Mouse (Mus musculus): ENCODE results near the gene Extl1. TPM values are rescaled to one million over a fixed set of nuclear protein-coding genes. Genes with fewer than 3 reads are reported as not detected.

Gene Extl1
- total RNA-seq, 2 experiments from 2014 or later: 44.7 to 46.5 TPM

DNA sequence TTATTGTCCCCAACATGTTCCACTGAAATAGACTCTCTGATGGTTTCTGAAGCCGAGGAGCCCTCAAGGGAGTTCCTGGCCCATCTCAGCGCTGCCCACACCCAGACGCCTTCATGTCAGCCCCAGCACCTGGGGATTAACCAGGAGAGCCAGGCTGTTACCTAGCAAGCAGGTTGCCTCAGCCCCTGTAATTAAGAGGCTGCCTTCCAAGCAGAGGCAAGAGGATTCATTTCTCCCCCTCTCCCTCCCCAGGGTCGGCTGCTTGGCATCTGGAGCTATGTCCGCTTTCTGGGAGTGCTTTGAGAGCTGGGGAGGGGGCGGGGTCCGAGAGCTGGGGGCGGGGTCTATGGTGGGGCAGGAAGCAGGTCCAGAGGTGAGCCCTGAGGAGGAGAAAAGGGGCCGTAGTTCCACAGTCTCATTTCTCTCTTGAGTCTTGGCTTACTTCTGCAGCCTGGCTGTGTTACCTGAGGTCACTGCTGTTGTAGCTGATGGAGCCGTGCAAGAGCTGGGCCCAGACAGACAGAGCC is 5.5 kb downstream of the Extl1 start:
- H3K4me3 ChIP-seq: no peak overlapping the region
- H3K27ac ChIP-seq: no peak overlapping the region
- no peak for TF ChIP-seq CTCF (conservative IDR thresholded peaks at IDR 0.05)
- DNase-seq (ENCODE audit: low spot score in 2 of 2): no peak

DNA sequence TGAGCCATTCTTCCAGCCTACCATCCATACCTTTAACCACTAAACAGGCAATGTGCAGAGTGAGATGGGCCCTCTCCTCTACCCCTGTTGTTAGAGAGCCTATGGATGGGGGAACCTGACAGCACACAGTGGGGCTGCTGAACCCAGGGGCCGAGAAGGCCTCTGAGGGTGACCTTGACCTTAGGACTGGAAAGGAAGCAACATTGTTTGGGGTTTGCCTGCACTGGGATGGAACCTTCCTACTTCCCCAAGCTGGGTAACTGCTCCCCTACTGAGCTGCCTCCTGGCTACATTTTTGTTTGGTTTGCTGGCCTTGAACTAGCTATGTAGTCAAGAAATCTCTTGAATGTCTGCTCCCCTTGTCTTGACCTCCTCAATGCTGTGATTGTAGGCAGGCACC is 9.3 kb downstream of the Extl1 start:
- DNase-seq (ENCODE audit: low spot score in 2 of 2): no peak
- TF ChIP-seq CTCF (conservative IDR thresholded peaks at IDR 0.05): no peak
- Histone ChIP-seq H3K4me3 (no peak overlapping the region), H3K27ac (no peak overlapping the region)

DNA sequence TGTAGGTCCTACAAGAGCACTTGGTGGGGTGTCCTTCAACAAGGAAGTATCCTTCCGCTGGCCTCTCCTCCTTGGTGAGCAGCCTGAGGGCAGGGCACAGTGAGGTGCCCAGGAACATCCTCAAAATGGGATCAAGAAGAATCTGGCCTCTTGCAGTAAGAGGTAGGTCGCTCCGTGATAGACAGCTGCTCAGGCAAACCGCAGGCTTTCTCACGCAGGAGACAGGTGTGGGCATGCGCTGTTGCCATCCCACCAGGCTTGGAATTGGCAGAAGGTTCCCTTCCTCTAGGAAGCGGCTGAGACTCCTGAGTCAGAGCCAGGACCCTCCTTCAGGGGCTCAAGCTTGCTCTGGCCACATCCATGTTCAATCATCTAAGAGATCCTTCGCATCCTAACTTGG is 10.4 kb downstream of the Extl1 start:
- Histone ChIP-seq H3K27ac (no peak overlapping the region), H3K4me3 (peak overlapping the region; percentile 89)
- no peak for DNase-seq (ENCODE audit: low spot score in 2 of 2)
- TF ChIP-seq CTCF (conservative IDR thresholded peaks at IDR 0.05): no peak

DNA sequence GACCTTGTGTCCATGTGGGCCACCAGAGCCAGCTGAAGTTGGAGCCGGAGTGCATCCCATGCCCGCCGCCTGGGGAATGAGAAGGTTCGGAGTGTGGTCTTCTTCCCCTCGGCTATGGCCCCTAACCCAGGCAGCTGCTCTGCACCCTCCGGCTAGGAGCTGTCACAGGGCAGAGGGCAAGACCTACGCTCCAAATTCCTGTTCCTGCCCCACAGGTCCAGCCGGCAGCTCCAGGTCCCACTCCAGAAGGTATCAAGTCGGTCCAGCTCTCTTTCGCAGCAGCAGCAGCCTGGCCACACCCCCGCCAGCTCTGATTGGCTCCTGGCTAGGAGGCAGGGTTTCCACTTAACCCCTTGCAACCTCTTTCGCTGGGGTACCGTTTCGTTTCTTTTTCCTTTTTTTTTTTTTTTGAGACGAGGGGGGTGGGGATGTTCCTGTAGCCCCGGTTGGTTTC is 11.3 kb downstream of the Extl1 start:
- H3K27ac ChIP-seq: peak overlapping the region; percentile 95
- DNase-seq (ENCODE audit: low spot score in 2 of 2): peak; percentile 87 to 92
- H3K4me3 ChIP-seq: peak overlapping the region; percentile 89
- no peak for TF ChIP-seq CTCF (conservative IDR thresholded peaks at IDR 0.05)

DNA sequence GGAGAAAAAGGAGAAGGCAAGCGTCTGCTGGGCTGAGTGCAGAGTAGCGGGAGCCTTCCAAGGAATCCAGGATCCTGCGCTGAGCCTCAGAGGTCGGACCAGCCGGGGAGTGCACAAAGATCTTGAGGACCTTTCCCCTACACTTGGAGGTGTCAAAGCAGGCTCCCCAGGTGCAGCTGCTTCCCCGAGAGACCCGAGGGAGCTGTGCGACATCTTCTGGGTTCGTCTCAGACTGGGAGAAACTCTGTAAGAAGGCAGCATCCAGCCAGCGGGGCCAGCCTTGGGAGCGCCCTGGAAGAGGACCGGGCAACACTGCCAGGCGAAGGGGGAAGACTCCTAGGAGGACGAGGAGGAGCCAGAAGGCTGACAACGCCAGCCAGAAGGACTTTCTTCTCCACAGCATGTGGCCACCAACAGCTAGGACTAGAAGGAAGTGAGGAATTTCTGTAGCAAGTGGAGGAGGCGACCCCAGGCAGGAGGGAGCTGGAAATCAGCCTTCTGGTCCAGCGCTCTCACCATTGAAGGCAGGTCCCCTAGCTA is 12.3 kb downstream of the Extl1 start:
- Histone ChIP-seq H3K27ac (peak overlapping the region; percentile 95), H3K4me3 (peak overlapping the region; percentile 89)
- DNase-seq (ENCODE audit: low spot score in 2 of 2): no peak
- no peak for TF ChIP-seq CTCF (conservative IDR thresholded peaks at IDR 0.05)

DNA sequence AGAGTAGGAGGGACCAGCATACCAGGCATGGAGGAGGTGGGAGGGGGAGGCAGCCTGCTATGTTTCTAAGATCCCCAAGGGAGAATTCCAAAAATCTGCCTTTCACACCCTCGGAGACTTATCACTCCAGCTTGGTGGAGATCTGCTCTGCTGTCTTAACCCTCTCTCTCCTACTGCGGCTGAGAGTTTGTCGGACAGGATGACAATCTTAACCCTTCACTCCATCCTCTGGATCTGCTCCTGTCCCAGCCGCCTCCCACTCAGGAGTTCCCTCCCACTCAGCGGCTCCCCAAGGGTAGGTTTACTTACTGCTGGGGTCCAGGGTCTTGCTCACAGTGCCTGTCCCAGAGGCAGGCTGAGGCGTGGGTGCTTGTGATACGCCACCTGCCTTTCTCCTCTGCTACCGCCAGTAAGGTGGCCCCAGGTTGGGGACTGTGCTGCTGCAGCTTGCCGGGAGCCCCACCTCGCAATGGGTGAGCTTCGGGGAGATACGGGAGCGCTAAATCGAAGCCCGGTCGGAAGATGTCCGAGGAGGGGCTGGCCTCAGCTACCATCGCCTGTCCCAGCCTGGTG is 12.9 kb downstream of the Extl1 start:
- Histone ChIP-seq H3K4me3 (peak overlapping the region; percentile 89), H3K27ac (peak overlapping the region; percentile 95)
- peak; percentile 56 to 82 for DNase-seq (ENCODE audit: low spot score in 2 of 2)
- TF ChIP-seq CTCF (conservative IDR thresholded peaks at IDR 0.05): peak; percentile 26; the same call in 1 of the 2 replicates

DNA sequence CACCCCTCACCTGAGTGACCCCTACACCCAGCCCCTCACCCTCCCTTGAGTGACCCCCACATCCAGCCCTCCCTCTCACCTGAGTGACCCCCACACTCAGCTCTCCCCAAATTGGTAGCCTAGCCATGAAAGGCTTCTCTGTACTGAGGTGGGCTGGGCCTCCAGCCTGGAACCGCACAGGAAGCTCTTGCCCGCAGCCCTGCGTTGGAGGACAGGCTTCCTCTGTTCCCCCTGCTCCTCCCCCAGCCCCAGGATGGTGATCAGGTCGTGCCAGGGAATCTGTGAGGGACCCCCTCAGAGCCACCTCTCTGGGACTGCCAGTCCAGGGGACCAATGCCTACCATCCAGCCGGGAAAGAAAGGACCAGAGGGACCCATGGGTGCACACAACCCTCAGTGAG is 18.4 kb downstream of the Extl1 start:
- TF ChIP-seq CTCF (conservative IDR thresholded peaks at IDR 0.05): no peak
- Histone ChIP-seq H3K27ac (no peak overlapping the region), H3K4me3 (no peak overlapping the region)

DNA sequence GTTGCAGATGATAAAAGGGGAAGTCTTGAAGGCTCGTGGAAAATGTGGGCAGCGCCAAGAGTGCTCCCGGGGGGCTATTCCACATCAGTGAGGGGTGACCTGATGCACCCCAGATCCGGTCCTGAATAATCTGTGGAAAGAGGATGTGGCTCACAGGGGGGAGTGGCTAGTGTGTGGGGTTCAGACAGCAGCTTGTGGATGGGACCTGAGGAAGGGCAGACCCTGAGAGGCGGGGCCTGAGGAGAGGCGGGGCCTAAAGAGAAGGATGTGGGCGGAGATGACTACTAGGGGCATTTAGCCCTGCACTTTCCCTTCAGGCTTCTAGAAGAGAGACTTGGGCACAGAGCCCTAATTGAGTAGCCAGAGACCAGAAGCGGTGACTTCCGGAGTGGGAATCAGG is 21.1 kb downstream of the Extl1 start:
- Histone ChIP-seq H3K4me3 (no peak overlapping the region), H3K27ac (no peak overlapping the region)
- no peak for TF ChIP-seq CTCF (conservative IDR thresholded peaks at IDR 0.05)
- DNase-seq (ENCODE audit: low spot score in 2 of 2): no peak

More for the DNA sequence above, 18.4 kb downstream of the Extl1 start:
- DNase-seq (ENCODE audit: low spot score in 2 of 2): no peak

DNA sequence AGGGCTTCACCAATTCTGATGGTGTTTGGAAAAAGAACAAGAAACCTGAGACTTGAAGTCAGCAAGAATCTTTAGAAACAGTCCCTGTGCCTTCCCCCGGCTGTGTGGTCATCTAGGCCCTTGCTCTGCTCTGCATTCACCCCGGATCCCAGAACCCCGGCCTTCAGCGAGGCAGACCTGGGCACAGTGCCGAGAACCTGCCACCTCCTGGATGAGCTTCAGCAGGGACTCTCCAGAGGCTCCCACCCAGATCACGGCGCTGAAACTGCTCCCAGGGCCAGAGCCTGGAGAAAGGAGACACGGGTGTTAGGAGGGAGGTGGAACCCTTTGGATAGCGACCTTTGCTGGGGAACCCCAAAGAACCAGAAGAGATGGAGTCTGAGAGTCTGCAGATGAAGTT is 21.5 kb downstream of the Extl1 start:
- Histone ChIP-seq H3K4me3 (no peak overlapping the region), H3K27ac (no peak overlapping the region)
- no peak for DNase-seq (ENCODE audit: low spot score in 2 of 2)
- TF ChIP-seq CTCF (conservative IDR thresholded peaks at IDR 0.05): no peak

DNA sequence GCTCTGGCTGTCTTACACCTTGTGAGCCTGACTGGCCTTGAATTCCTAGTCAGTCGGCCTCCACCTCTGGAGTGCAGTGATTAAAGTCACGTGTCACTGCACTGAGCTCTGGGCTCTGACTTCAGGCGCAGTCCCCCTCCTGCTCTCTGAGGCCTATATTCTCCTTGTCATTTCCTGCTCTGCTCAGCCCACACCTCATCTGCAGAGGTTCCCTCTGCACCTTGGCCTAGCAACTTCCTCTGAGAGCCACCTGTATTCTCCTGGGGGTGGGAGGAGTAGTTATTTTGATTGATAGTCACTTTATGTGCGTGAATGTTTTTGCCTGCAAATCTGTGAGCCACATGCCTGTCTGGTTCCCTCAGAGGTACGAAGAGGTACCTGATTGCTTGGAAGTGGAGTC is 22.4 kb downstream of the Extl1 start:
- no peak for DNase-seq (ENCODE audit: low spot score in 2 of 2)
- Histone ChIP-seq H3K27ac (no peak overlapping the region), H3K4me3 (no peak overlapping the region)
- no peak for TF ChIP-seq CTCF (conservative IDR thresholded peaks at IDR 0.05)

DNA sequence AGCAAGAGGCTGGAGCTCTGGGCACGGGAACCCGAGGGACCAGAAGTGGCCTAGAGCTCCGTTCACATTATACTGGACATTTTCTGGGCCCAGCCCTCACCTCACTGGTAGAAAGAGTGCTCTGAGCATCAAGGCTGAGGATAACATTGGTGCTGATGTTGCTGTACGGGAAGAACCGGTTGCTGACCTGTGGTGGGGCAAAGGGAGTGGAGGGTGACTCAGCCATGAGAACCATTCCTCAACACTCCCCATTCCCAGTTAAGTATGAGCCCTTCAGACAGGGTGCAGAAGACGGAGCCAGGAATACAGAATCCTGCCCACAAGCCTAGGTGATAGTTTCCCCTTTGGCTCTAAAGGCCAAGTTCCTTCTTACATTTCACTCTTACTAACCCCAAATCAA is 24.0 kb downstream of the Extl1 start:
- no peak for DNase-seq (ENCODE audit: low spot score in 2 of 2)
- no peak overlapping the region for H3K27ac ChIP-seq
- no peak overlapping the region for H3K4me3 ChIP-seq
- no peak for TF ChIP-seq CTCF (conservative IDR thresholded peaks at IDR 0.05)

DNA sequence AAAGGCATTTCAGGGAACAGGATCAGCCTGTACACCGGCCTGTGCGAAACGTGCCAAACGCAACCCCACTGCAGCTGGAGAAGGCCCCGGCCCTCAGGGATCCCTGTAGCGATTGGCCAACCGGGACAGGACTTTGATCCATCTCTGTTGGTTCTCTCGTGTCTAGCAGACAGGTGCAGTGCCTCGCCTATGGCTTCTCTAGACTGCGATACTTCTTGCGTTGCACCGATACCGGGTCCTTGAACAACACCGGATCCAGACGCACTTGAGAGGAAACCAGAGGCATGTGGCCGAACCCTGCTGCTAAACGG is 26.2 kb downstream of the Extl1 start:
- TF ChIP-seq CTCF (conservative IDR thresholded peaks at IDR 0.05): no peak
- Histone ChIP-seq H3K27ac (no peak overlapping the region), H3K4me3 (no peak overlapping the region)
- DNase-seq (ENCODE audit: low spot score in 2 of 2): no peak

DNA sequence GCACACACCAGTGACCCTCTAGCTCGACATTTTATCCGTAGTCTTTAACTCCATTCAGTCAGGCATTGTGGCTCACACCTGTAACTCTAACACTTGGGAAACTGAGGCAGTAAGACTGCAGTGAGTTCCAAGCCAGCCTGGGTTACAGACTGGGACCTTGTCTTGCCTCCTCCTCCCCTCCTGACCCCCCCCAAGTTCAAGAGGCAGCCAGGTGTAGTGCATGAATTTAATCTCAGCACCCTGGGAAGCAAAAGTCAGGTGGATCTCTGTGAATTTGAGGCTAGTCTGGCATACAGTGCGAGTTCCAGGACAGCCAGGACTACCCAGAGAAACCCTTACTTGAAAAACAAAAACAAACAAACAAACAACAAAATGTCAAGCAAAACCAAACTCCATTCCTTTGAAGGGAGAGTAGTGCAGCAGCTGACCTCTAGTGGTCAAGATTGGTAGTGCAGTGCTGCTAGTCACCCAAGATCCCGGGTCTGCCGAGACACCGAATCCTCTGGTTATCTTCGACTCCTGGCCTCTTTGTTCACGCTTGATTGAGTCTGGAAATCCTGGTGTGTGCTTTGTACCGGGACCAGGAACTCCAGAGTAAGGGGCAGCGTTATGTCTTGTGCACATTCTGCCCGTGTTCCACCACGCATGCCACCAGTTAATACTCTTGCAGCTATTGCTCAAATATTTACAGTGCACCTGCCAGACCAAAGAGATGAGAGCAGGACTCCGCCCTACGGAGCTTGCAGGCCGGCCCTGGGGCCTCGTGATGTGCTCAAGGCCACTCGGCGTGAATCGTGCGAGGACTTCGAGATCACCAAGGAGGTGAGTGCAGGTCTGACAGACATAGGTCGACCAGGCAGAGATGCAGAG is 26.8 kb downstream of the Extl1 start:
- no peak overlapping the region for H3K4me3 ChIP-seq
- H3K27ac ChIP-seq: no peak overlapping the region
- TF ChIP-seq CTCF (conservative IDR thresholded peaks at IDR 0.05): peak; percentile 99
- DNase-seq (ENCODE audit: low spot score in 2 of 2): peak; percentile 53 to 81
